Mouse (Mus musculus) T-helper 2 cell (primary cell): Measurements from ENCODE around the gene Sag.

Experiments used
- in situ Hi-C: fragments of 300-600 bp; cut with MboI, MseI; formaldehyde crosslinking; loops from one replicate; pipeline ENCODE4 v1.15.1; 2025; ENCODE audit warnings: high pct_unique_total_duplicates

The Sag gene

GRCm38 (mm10) chr1:87853601-87854361 is 50.3 kb downstream of the Sag start:
- in situ Hi-C loops = no loop called here

- in situ Hi-C loops = no loop called here
These were observed 50.9 kb downstream of the Sag start for GRCm38 (mm10) chr1:87854411-87854810.

- in situ Hi-C loops = no loop called here
These were observed 51.4 kb downstream of the Sag start for GRCm38 (mm10) chr1:87854851-87855251.

- in situ Hi-C loops = no loop called here
These were observed 52.0 kb downstream of the Sag start for GRCm38 (mm10) chr1:87855522-87855921.

GRCm38 (mm10) chr1:87856823-87857222 is 53.3 kb downstream of the Sag start:
- in situ Hi-C loops = no loop called here

GRCm38 (mm10) chr1:87858031-87858430 is 54.6 kb downstream of the Sag start:
- in situ Hi-C loops = no loop called here

GRCm38 (mm10) chr1:87858529-87858928 is 55.0 kb downstream of the Sag start:
- in situ Hi-C loops = no loop called here

- in situ Hi-C loops = no loop called here
These were observed 60.1 kb downstream of the Sag start for GRCm38 (mm10) chr1:87863602-87864001.

- in situ Hi-C loops = no loop called here
These were observed 61.4 kb downstream of the Sag start for GRCm38 (mm10) chr1:87864889-87865288.

GRCm38 (mm10) chr1:87866672-87867071 is 63.2 kb downstream of the Sag start:
- in situ Hi-C loops = no loop called here

GRCm38 (mm10) chr1:87871546-87871945 is 68.1 kb downstream of the Sag start:
- in situ Hi-C loops = no loop called here

- in situ Hi-C loops = no loop called here
These were observed 69.6 kb downstream of the Sag start for GRCm38 (mm10) chr1:87873081-87873480.

GRCm38 (mm10) chr1:87876065-87876464 is 72.6 kb downstream of the Sag start:
- in situ Hi-C loops = no loop called here

- in situ Hi-C loops = no loop called here
These were observed 74.2 kb downstream of the Sag start for GRCm38 (mm10) chr1:87877552-87878283.

GRCm38 (mm10) chr1:87879034-87879433 is 75.6 kb downstream of the Sag start:
- in situ Hi-C loops = no loop called here

GRCm38 (mm10) chr1:87879494-87880325 is 76.2 kb downstream of the Sag start:
- in situ Hi-C loops = no loop called here

GRCm38 (mm10) chr1:87880326-87880627 is 76.8 kb downstream of the Sag start:
- in situ Hi-C loops = no loop called here

- in situ Hi-C loops = no loop called here
These were observed 77.4 kb downstream of the Sag start for GRCm38 (mm10) chr1:87880856-87881255.

GRCm38 (mm10) chr1:87881726-87882125 is 78.2 kb downstream of the Sag start:
- in situ Hi-C loops = no loop called here

- in situ Hi-C loops = no loop called here
These were observed 79.1 kb downstream of the Sag start for GRCm38 (mm10) chr1:87882554-87882953.

GRCm38 (mm10) chr1:87890960-87891359 is 87.5 kb downstream of the Sag start:
- in situ Hi-C loops = no loop called here

- in situ Hi-C loops = no loop called here
These were observed 88.2 kb downstream of the Sag start for GRCm38 (mm10) chr1:87891634-87892033.
